Mouse (Mus musculus) C2C12 (cell line): ENCODE data around the gene Klf8. TPM values are rescaled to one million over a fixed set of nuclear protein-coding genes. Genes with fewer than 3 reads are reported as not detected.

ENCODE experiments used
- H3K27me3 ChIP-seq: one replicate; pipeline ENCODE4 v1.6.1; 2011; ENCODE audit not compliant: control insufficient read depth, insufficient read depth, insufficient read length
- H3K36me3 ChIP-seq: one replicate; pipeline ENCODE4 v1.6.1; 2011; ENCODE audit not compliant: control insufficient read depth, insufficient read depth
- H3K4me3 ChIP-seq: one replicate; pipeline ENCODE4 v1.5.1; 2011; ENCODE audit warnings: mild to moderate bottlenecking, control low read depth; ENCODE audit not compliant: poor library complexity, insufficient read depth, severe bottlenecking
- H3K79me2 ChIP-seq: one replicate; pipeline ENCODE4 v1.6.1; 2011; ENCODE audit not compliant: control insufficient read depth, insufficient read depth
- H3K79me3 ChIP-seq: one replicate; pipeline ENCODE4 v1.6.1; 2011; ENCODE audit warnings: low read depth, control low read depth
- H3ac ChIP-seq: one replicate; pipeline ENCODE3; 2011; ENCODE audit warnings: low read depth; ENCODE audit not compliant: control insufficient read depth, insufficient read length
- CEBPB ChIP-seq: IDR thresholded peaks from one replicate; pipeline ENCODE4 v1.6.1; 2011; ENCODE audit warnings: low read depth, mild to moderate bottlenecking, control low read depth, moderate library complexity
- CTCF ChIP-seq: IDR thresholded peaks from one replicate; pipeline ENCODE4 v1.5.1; 2011; ENCODE audit not compliant: control insufficient read depth, insufficient read depth, insufficient read length
- FOSL1 ChIP-seq: IDR thresholded peaks from one replicate; pipeline ENCODE4 v1.8.0; 2011; ENCODE audit warnings: mild to moderate bottlenecking, low read length; ENCODE audit not compliant: poor library complexity, insufficient read depth, severe bottlenecking
- MAX ChIP-seq: IDR thresholded peaks from one replicate; pipeline ENCODE4 v1.6.1; 2011; ENCODE audit warnings: mild to moderate bottlenecking, control low read depth
- MYOD1 ChIP-seq: IDR thresholded peaks from one replicate; pipeline ENCODE4 v1.6.1; 2011; ENCODE audit warnings: low read depth; ENCODE audit not compliant: control insufficient read depth, insufficient read length
- MYOG ChIP-seq: IDR thresholded peaks from one replicate; pipeline ENCODE4 v1.6.1; 2011; ENCODE audit not compliant: control insufficient read depth, insufficient read length; ENCODE audit errors: extremely low read depth
- USF1 ChIP-seq: IDR thresholded peaks from one replicate; pipeline ENCODE4 v1.6.1; 2011; ENCODE audit warnings: low read depth, mild to moderate bottlenecking, control low read depth, moderate library complexity
- polyA plus RNA-seq: library from polyadenylated mRNA; unstranded; fragments of >200 nt; fragmentation: generic; extraction: Trizol; gene quantifications from one replicate; pipeline ENCODE4 v1.2.1, GENCODE M21; 2012; ENCODE audit warnings: missing spikeins

The Klf8 gene
- polyA plus RNA-seq, 1 experiment, result 0.06 TPM

GRCm38 (mm10) chrX:153359331-153360215, 122.3 kb downstream of the Klf8 start:
- H3K27me3 ChIP-seq, result no peaks in the 10 kb centered on the region
- peak overlapping the region; percentile 56 for H3ac ChIP-seq
- TF ChIP-seq FOSL1, result no peak
- no peak for TF ChIP-seq CEBPB
- peak overlapping the region; percentile 14 for H3K4me3 ChIP-seq
- no peaks in the 10 kb centered on the region for H3K79me3 ChIP-seq
- H3K36me3 ChIP-seq, result no peaks in the 10 kb centered on the region
- no peaks in the 10 kb centered on the region for H3K79me2 ChIP-seq

GRCm38 (mm10) chrX:153360216-153360590, 122.9 kb downstream of the Klf8 start:
- Histone ChIP-seq H3K79me2 (no peaks in the 10 kb centered on the region), H3K4me3 (no peak overlapping the region), H3K27me3 (no peaks in the 10 kb centered on the region), H3K36me3 (no peaks in the 10 kb centered on the region), H3ac (no peak overlapping the region), H3K79me3 (no peaks in the 10 kb centered on the region)
- TF ChIP-seq CTCF, result no peak
- TF ChIP-seq CEBPB, result no peak
- no peak for TF ChIP-seq USF1
- TF ChIP-seq MYOG, result no peak
- no peak for TF ChIP-seq FOSL1
- TF ChIP-seq MYOD1, result no peak
- no peak for TF ChIP-seq MAX

- Histone ChIP-seq H3K4me3 (no peak overlapping the region), H3K79me3 (no peaks in the 10 kb centered on the region), H3K79me2 (no peaks in the 10 kb centered on the region), H3ac (no peak overlapping the region), H3K27me3 (no peaks in the 10 kb centered on the region), H3K36me3 (no peaks in the 10 kb centered on the region)
- no peak for TF ChIP-seq CEBPB
- no peak for TF ChIP-seq FOSL1
- TF ChIP-seq MAX, result no peak
- TF ChIP-seq USF1, result no peak
- no peak for TF ChIP-seq MYOD1
- TF ChIP-seq CTCF, result no peak
- TF ChIP-seq MYOG, result no peak
Observed at GRCm38 (mm10) chrX:153360666-153361269, 123.5 kb downstream of the Klf8 start.

GRCm38 (mm10) chrX:153366754-153367153, 129.5 kb downstream of the Klf8 start:
- no peaks in the 10 kb centered on the region for H3K79me2 ChIP-seq
- no peaks in the 10 kb centered on the region for H3K27me3 ChIP-seq
- no peak overlapping the region for H3K4me3 ChIP-seq
- H3ac ChIP-seq, result no peak overlapping the region
- no peak for TF ChIP-seq FOSL1
- peak; percentile 4 for TF ChIP-seq CTCF
- no peaks in the 10 kb centered on the region for H3K79me3 ChIP-seq
- H3K36me3 ChIP-seq, result no peaks in the 10 kb centered on the region

- Histone ChIP-seq H3K36me3 (no peaks in the 10 kb centered on the region), H3K27me3 (no peaks in the 10 kb centered on the region), H3K79me3 (no peaks in the 10 kb centered on the region), H3K4me3 (no peak overlapping the region), H3K79me2 (no peaks in the 10 kb centered on the region), H3ac (no peak overlapping the region)
- no peak for TF ChIP-seq FOSL1
- no peak for TF ChIP-seq MAX
- TF ChIP-seq MYOD1, result no peak
- TF ChIP-seq USF1, result no peak
- TF ChIP-seq MYOG, result no peak
- TF ChIP-seq CEBPB, result no peak
- TF ChIP-seq CTCF, result no peak
Observed at GRCm38 (mm10) chrX:153369780-153370179, 132.5 kb downstream of the Klf8 start.

- Histone ChIP-seq H3ac (no peak overlapping the region), H3K4me3 (no peak overlapping the region), H3K79me3 (no peaks in the 10 kb centered on the region), H3K79me2 (no peaks in the 10 kb centered on the region), H3K36me3 (no peaks in the 10 kb centered on the region), H3K27me3 (no peaks in the 10 kb centered on the region)
- TF ChIP-seq MAX (no peak), USF1 (no peak)
Observed at GRCm38 (mm10) chrX:153375105-153375504, 137.8 kb downstream of the Klf8 start.
